Mouse (Mus musculus) liver, embryonic 16.5 days (tissue): ENCODE results near the gene Gm1110. TPM values are rescaled to one million over a fixed set of nuclear protein-coding genes. Genes with fewer than 3 reads are reported as not detected.
"Not testable (repeated sequence)": the region's sequence is repeated elsewhere in the genome, so short reads cannot be mapped to it uniquely, and the experiment has no call there.

ENCODE experiments used
- ATAC-seq: fragments of 200-750 bp; cut with Nextera tagmentation; 2 replicates; pipeline ENCODE4 v1.8.0; 2017; ENCODE audit warnings: low read depth, mild to moderate bottlenecking, moderate number of reproducible peaks, moderate library complexity
- H3K27ac ChIP-seq: fragments of 300-500 bp; sonication (generic); 2 replicates; pipeline ENCODE4 v1.5.1; 2014; ENCODE audit warnings: mild to moderate bottlenecking, low read length
- H3K27me3 ChIP-seq: fragments of 300-500 bp; sonication (generic); 2 replicates; pipeline ENCODE4 v1.6.1; 2014; ENCODE audit warnings: low read depth, low read length, mixed read lengths; ENCODE audit not compliant: control insufficient read depth, insufficient read depth
- H3K36me3 ChIP-seq: fragments of 300-500 bp; sonication (generic); 2 replicates; pipeline ENCODE4 v1.6.1; 2014; ENCODE audit warnings: mild to moderate bottlenecking; ENCODE audit not compliant: control insufficient read depth, insufficient read depth
- H3K4me1 ChIP-seq: fragments of 300-500 bp; sonication (generic); 2 replicates; pipeline ENCODE4 v1.6.1; 2014; ENCODE audit warnings: low read depth, low read length, mixed read lengths; ENCODE audit not compliant: control insufficient read depth
- H3K4me2 ChIP-seq: fragments of 300-500 bp; sonication (generic); 2 replicates; pipeline ENCODE4 v1.6.1; 2014; ENCODE audit warnings: low read depth, low read length, mixed read lengths
- H3K4me3 ChIP-seq: fragments of 300-500 bp; sonication (generic); 2 replicates; pipeline ENCODE4 v1.5.1; 2014; ENCODE audit warnings: low read depth, mild to moderate bottlenecking, low read length
- H3K9ac ChIP-seq: fragments of 300-500 bp; sonication (generic); 2 replicates; pipeline ENCODE4 v1.6.1; 2014; ENCODE audit warnings: low read depth, low read length
- H3K9me3 ChIP-seq: fragments of 300-500 bp; sonication (generic); replicated peaks from 2 replicates; pipeline ENCODE4 v1.6.1; 2016; ENCODE audit warnings: low read length; ENCODE audit not compliant: control insufficient read depth
- WGBS: fragments of 180-500 bp; shearing (Covaris S2); extraction: QIAGEN DNeasy Blood & Tissue Kit; methylation state at CpG from one replicate; pipeline ENCODE4 v1.1.7; 2014; ENCODE audit not compliant: insufficient replicate concordance; 5-methylcytosine and 5-hydroxymethylcytosine counted together
- polyA plus RNA-seq: library from polyadenylated mRNA; unstranded; fragments of >200 nt; fragmentation: Nextera tagmentation; extraction: Ambion mirVana; gene quantifications from 2 replicates; pipeline ENCODE4 v1.2.1, GENCODE M21; 2015

Gene Gm1110
- not detected in 2 replicates for polyA plus RNA-seq

GRCm38 (mm10) chr9:26922909-26923526, at the start of gene Gm1110:
Gene Gm1110, minus strand, starts transcription at chr9:26923111.
- Histone ChIP-seq H3K27me3 (no peaks in the 10 kb centered on the region), H3K4me2 (no peak within 1 kb of the TSS), H3K4me1 (no peaks in the 10 kb centered on the region), H3K9ac (no peak within 1 kb of the TSS), H3K4me3 (no peak within 1 kb of the TSS), H3K9me3 (no peaks in the 10 kb centered on the region), H3K27ac (no peak within 1 kb of the TSS), H3K36me3 (no peaks in the 10 kb centered on the region)
- 40% methylated on average over 13 of the region's 13 CpGs for WGBS
- no peak for ATAC-seq

GRCm38 (mm10) chr9:26947790-26948189, 24.9 kb upstream of the Gm1110 start:
- Histone ChIP-seq H3K4me3 (no peak overlapping the region), H3K9me3 (no peaks in the 10 kb centered on the region), H3K27ac (no peak overlapping the region), H3K4me1 (no peaks in the 10 kb centered on the region), H3K9ac (no peak overlapping the region), H3K27me3 (no peaks in the 10 kb centered on the region), H3K36me3 (no peaks in the 10 kb centered on the region), H3K4me2 (no peak overlapping the region)
- WGBS: 39% methylated on average over 2 of the region's 2 CpGs
- ATAC-seq: no peak

GRCm38 (mm10) chr9:26924146-26924545, 1.2 kb upstream of the Gm1110 start:
- no peak for ATAC-seq
- 63% methylated on average over 3 of the region's 3 CpGs for WGBS
- Histone ChIP-seq H3K27me3 (no peaks in the 10 kb centered on the region), H3K4me2 (no peak overlapping the region), H3K9me3 (no peaks in the 10 kb centered on the region), H3K9ac (no peak overlapping the region), H3K36me3 (no peaks in the 10 kb centered on the region), H3K4me1 (no peaks in the 10 kb centered on the region), H3K4me3 (no peak overlapping the region), H3K27ac (no peak overlapping the region)

GRCm38 (mm10) chr9:26919778-26920177, 3.1 kb downstream of the Gm1110 start:
- Histone ChIP-seq H3K4me1 (no peaks in the 10 kb centered on the region), H3K4me3 (no peak overlapping the region), H3K9me3 (no peaks in the 10 kb centered on the region), H3K27ac (no peak overlapping the region), H3K36me3 (no peaks in the 10 kb centered on the region), H3K9ac (no peak overlapping the region), H3K4me2 (no peak overlapping the region), H3K27me3 (no peaks in the 10 kb centered on the region)
- no peak for ATAC-seq
- WGBS: 67% methylated on average over 2 of the region's 2 CpGs

GRCm38 (mm10) chr9:26913150-26913549, 9.8 kb downstream of the Gm1110 start:
- H3K4me1 ChIP-seq: no peaks in the 10 kb centered on the region
- 58% methylated on average over 4 of the region's 4 CpGs for WGBS
- no peaks in the 10 kb centered on the region for H3K36me3 ChIP-seq
- H3K4me2 ChIP-seq: no peak overlapping the region
- no peak overlapping the region for H3K27ac ChIP-seq
- H3K9ac ChIP-seq: no peak overlapping the region
- ATAC-seq: no peak
- no peaks in the 10 kb centered on the region for H3K9me3 ChIP-seq
- H3K4me3 ChIP-seq: no peak overlapping the region
- H3K27me3 ChIP-seq: no peaks in the 10 kb centered on the region

- Histone ChIP-seq H3K27ac (no peak overlapping the region), H3K27me3 (no peaks in the 10 kb centered on the region), H3K4me2 (no peak overlapping the region), H3K36me3 (no peaks in the 10 kb centered on the region), H3K4me3 (no peak overlapping the region), H3K9ac (no peak overlapping the region), H3K4me1 (no peaks in the 10 kb centered on the region), H3K9me3 (no peaks in the 10 kb centered on the region)
- 51% methylated on average over 1 of the region's 1 CpGs for WGBS
- no peak for ATAC-seq
Observed at GRCm38 (mm10) chr9:26911251-26911650, 11.7 kb downstream of the Gm1110 start.

- not testable (repeated sequence) for H3K9ac ChIP-seq, H3K27ac ChIP-seq, H3K4me2 ChIP-seq, ATAC-seq, H3K36me3 ChIP-seq, H3K4me1 ChIP-seq, H3K4me3 ChIP-seq, H3K27me3 ChIP-seq, H3K9me3 ChIP-seq
- WGBS: 65% methylated on average over 7 of the region's 7 CpGs
Observed at GRCm38 (mm10) chr9:26869856-26870255, 53.1 kb downstream of the Gm1110 start.

GRCm38 (mm10) chr9:26860751-26861150, 62.2 kb downstream of the Gm1110 start, which contains the start of gene Glb1l3:
Gene Glb1l3, minus strand, starts transcription at chr9:26860890.
- H3K36me3 ChIP-seq: no peaks in the 10 kb centered on the region
- 34% methylated on average over 5 of the region's 5 CpGs for WGBS
- no peaks in the 10 kb centered on the region for H3K4me1 ChIP-seq
- H3K9me3 ChIP-seq: no peaks in the 10 kb centered on the region
- H3K27me3 ChIP-seq: no peaks in the 10 kb centered on the region
- ATAC-seq: no peak
- no peak within 1 kb of the TSS for H3K27ac ChIP-seq
- H3K4me3 ChIP-seq: no peak within 1 kb of the TSS
- H3K9ac ChIP-seq: no peak within 1 kb of the TSS
- H3K4me2 ChIP-seq: no peak within 1 kb of the TSS

- Histone ChIP-seq H3K4me2 (no peak overlapping the region), H3K27me3 (no peaks in the 10 kb centered on the region), H3K4me1 (no peaks in the 10 kb centered on the region), H3K36me3 (no peaks in the 10 kb centered on the region), H3K9ac (no peak overlapping the region), H3K4me3 (no peak overlapping the region), H3K27ac (no peak overlapping the region), H3K9me3 (no peaks in the 10 kb centered on the region)
- ATAC-seq: no peak
- 63% methylated on average over 3 of the region's 3 CpGs for WGBS
Observed at GRCm38 (mm10) chr9:26831089-26831488, 91.8 kb downstream of the Gm1110 start.
